Mouse (Mus musculus) heart, embryonic 15.5 days (tissue): ENCODE results near the gene Ppp1r1a. TPM values are rescaled to one million over a fixed set of nuclear protein-coding genes. Genes with fewer than 3 reads are reported as not detected.

Experiments
- ATAC-seq: fragments of 200-750 bp; cut with Nextera tagmentation; replicated peaks from 2 replicates; pipeline ENCODE4 v1.8.0; 2017; ENCODE audit warnings: low read depth, moderate TSS enrichment; ENCODE audit not compliant: insufficient number of reproducible peaks, insufficient read depth, low FRiP score
- H3K27ac ChIP-seq: fragments of 300-500 bp; sonication (generic); 2 replicates; pipeline ENCODE4 v1.5.1; 2015; ENCODE audit warnings: mild to moderate bottlenecking, inconsistent platforms
- H3K27me3 ChIP-seq: fragments of 300-500 bp; sonication (generic); 2 replicates; pipeline ENCODE4 v1.6.1; 2015; ENCODE audit warnings: inconsistent platforms
- H3K36me3 ChIP-seq: fragments of 300-500 bp; sonication (generic); 2 replicates; pipeline ENCODE4 v1.6.1; 2015; ENCODE audit warnings: mild to moderate bottlenecking, inconsistent platforms
- H3K4me1 ChIP-seq: fragments of 300-500 bp; sonication (generic); replicated peaks from 2 replicates; pipeline ENCODE4 v1.6.1; 2015; ENCODE audit warnings: inconsistent platforms
- H3K4me2 ChIP-seq: fragments of 300-500 bp; sonication (generic); 2 replicates; pipeline ENCODE4 v1.6.1; 2015; ENCODE audit warnings: inconsistent platforms, mild to moderate bottlenecking, moderate library complexity
- H3K4me3 ChIP-seq: fragments of 300-500 bp; sonication (generic); 2 replicates; pipeline ENCODE4 v1.5.1; 2015; ENCODE audit warnings: mild to moderate bottlenecking, inconsistent platforms
- H3K9ac ChIP-seq: fragments of 300-500 bp; sonication (generic); 2 replicates; pipeline ENCODE4 v1.6.1; 2015; ENCODE audit warnings: mild to moderate bottlenecking, inconsistent platforms
- H3K9me3 ChIP-seq: fragments of 300-500 bp; sonication (generic); replicated peaks from 2 replicates; pipeline ENCODE4 v1.6.1; 2016; ENCODE audit warnings: inconsistent platforms
- WGBS: fragments of 180-500 bp; shearing (Covaris S2); methylation state at CpG from one replicate; pipeline ENCODE4 v1.1.7; 2015; ENCODE audit warnings: mixed read lengths; 5-methylcytosine and 5-hydroxymethylcytosine counted together
- polyA plus RNA-seq: library from polyadenylated mRNA; unstranded; fragments of >200 nt; fragmentation: Nextera tagmentation; extraction: Ambion mirVana; gene quantifications from 2 replicates; pipeline ENCODE4 v1.2.1, GENCODE M21; 2015

Ppp1r1a gene
- polyA plus RNA-seq, 1 experiment from 2014 or later: 62.0 TPM

GRCm38 (mm10) chr15:103513621-103514031 lies 24.2 kb downstream of the Ppp1r1a start:
- no peak overlapping the region for H3K9ac ChIP-seq
- no peak for ATAC-seq
- H3K4me1 ChIP-seq: peaks cover 21% of the 10 kb centered on the region
- peak overlapping the region; percentile 43 for H3K4me3 ChIP-seq
- H3K27me3 ChIP-seq: no peaks in the 10 kb centered on the region
- 13% methylated on average over 7 of the region's 7 CpGs for WGBS
- H3K36me3 ChIP-seq: no peaks in the 10 kb centered on the region
- no peak overlapping the region for H3K27ac ChIP-seq
- H3K9me3 ChIP-seq: no peaks in the 10 kb centered on the region
- peak overlapping the region; percentile 62 for H3K4me2 ChIP-seq

DNA sequence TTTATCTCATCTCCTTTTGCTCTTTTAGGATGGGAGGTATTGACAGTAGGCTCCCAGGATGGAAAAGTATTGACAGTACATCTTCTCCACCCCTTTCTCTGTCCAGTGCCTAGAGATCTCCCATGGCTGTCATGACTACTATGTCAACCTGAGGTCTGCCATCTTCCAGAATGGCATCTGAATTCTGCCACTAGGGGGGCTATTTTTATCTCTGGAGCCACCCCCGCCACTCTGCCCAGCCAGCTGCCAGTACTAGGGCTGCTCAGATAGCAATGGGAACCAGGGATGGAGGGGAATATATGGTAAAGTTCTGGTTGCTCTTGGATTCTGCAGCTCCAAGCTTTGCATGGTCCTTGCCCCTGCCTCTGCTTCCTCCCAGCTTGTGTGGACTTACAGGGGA lies 26.2 kb downstream of the Ppp1r1a start:
- Histone ChIP-seq H3K4me2 (no peak overlapping the region), H3K4me1 (peaks cover 18% of the 10 kb centered on the region), H3K9me3 (no peaks in the 10 kb centered on the region), H3K27ac (no peak overlapping the region), H3K4me3 (no peak overlapping the region), H3K36me3 (no peaks in the 10 kb centered on the region), H3K27me3 (no peaks in the 10 kb centered on the region), H3K9ac (no peak overlapping the region)
- no peak for ATAC-seq
- 52% methylated on average over 1 of the region's 1 CpGs for WGBS

DNA sequence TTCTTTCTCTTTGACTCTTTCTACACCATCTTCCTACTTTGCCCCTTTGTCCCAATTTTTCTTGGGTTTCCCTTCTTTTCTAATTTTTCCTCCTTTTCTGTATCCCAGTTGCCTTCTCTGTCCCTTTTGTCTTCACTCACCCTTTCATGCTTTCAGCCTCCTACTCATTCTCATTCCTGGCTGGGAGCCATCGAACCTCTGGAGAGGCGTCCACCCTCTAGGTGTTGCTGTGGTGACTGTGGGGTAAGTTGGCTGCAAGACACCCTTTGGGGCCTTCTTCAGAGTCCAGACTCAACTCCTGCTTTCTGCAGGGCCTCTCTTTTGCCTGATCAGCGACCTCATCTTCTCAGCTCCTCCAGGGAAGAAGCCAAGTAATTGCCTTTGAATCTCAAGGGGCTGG lies 28.5 kb downstream of the Ppp1r1a start:
- Histone ChIP-seq H3K9me3 (no peaks in the 10 kb centered on the region), H3K36me3 (no peaks in the 10 kb centered on the region), H3K9ac (no peak overlapping the region), H3K4me1 (peaks cover 10% of the 10 kb centered on the region), H3K4me3 (no peak overlapping the region), H3K27ac (no peak overlapping the region), H3K4me2 (no peak overlapping the region), H3K27me3 (peaks cover 9% of the 10 kb centered on the region; the same call in 1 of the 2 replicates)
- no peak for ATAC-seq
- 42% methylated on average over 3 of the region's 3 CpGs for WGBS

DNA sequence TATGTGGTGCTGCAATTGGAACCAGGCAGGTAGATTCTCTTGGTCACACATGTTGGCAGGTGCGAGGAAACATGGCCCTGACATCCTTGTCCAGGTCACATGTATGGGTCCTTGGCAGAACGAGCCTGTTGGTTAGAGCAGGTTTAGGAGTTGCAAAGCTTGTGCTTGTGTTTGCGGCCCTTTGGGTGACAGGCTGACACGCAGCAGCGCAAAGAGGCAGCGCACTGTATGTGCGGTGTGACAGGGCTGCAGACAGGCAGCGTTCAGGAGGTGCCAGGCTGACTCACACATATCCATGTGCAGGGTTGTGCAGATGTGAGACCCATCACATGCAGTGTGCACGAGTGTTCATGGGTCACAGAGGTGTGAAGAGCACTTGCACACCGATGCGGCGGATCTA lies 34.1 kb downstream of the Ppp1r1a start:
- H3K9ac ChIP-seq: peak overlapping the region; percentile 57

DNA sequence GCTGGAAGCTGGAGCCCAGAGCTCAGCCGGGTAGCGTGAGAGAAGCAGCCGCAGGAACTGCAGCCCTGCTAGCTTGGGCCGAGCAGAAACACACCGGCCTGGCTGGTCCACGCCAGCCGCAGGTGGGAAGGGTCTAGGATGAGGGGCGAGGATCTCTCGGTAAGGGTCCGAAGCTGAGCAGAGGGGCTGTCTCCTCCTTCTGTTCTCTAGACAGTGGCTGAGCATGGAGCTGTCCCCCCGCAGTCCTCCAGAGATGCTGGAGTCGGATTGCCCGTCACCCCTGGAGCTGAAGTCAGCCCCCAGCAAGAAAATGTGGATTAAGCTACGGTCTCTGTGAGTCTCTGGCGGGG lies 34.6 kb downstream of the Ppp1r1a start:
- ATAC-seq: no peak; the same call in 1 of the 2 replicates
- peak overlapping the region; percentile 57 for H3K9ac ChIP-seq
- 2% methylated on average over 15 of the region's 15 CpGs for WGBS
- H3K4me3 ChIP-seq: peak overlapping the region; percentile 59
- H3K9me3 ChIP-seq: no peaks in the 10 kb centered on the region
- no peak overlapping the region for H3K27ac ChIP-seq
- H3K36me3 ChIP-seq: no peaks in the 10 kb centered on the region
- H3K4me2 ChIP-seq: peak overlapping the region; percentile 96
- peaks cover 27% of the 10 kb centered on the region for H3K27me3 ChIP-seq
- peaks cover 5% of the 10 kb centered on the region for H3K4me1 ChIP-seq

More for the DNA sequence above, 34.1 kb downstream of the Ppp1r1a start:
- peaks cover 5% of the 10 kb centered on the region for H3K4me1 ChIP-seq
- no peaks in the 10 kb centered on the region for H3K9me3 ChIP-seq
- H3K27me3 ChIP-seq: peaks cover 27% of the 10 kb centered on the region
- H3K27ac ChIP-seq: no peak overlapping the region
- H3K36me3 ChIP-seq: no peaks in the 10 kb centered on the region
- 44% methylated on average over 12 of the region's 12 CpGs for WGBS
- peak overlapping the region; percentile 96 for H3K4me2 ChIP-seq
- H3K4me3 ChIP-seq: peak overlapping the region; percentile 59
- ATAC-seq: no peak

DNA sequence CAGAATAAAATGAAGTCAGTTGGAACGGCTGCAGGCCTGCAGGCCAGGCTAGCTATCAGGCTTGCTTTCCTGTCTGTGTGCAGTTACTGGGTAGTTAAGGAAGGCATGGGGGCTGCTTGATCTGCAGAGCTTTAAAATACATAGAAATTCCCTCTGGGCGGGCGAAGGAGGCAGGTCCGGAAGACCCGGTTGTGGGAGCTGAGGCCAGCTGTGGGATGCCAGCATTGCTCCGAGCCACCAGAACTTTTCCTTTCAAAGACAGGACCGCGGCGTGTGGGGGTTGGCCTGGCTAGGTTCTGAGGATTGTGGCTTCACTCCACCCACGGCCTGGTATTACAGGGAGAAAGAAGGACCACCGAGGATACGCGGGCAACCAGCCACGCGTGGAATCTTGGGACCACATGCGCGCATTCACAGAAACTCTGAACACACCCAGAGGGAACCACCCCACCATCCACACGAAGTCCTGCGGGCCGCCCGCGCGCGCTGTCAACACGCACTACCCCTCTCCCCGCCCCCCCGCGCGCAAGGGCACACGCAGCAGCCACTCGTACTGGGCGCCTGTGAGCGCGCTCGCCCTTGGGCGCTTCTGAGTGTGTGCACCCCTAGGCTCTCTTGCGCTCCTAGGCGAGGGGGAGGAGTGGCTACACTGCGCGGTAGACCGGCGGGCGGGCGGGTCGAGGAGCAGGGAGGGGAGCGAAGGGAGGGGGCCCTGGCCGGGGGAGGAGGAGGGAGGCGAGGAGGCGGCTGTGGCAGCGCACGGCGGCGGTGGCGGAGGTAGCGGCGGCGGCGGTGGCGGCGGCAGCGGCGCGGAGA lies 35.2 kb downstream of the Ppp1r1a start, which contains the start of gene Pde1b:
Gene Pde1b (plus strand): TSS at position 600 of the 816 bp plus-strand sequence.
- Histone ChIP-seq H3K4me2 (peak within 1 kb of the TSS; percentile 96), H3K27me3 (peaks cover 27% of the 10 kb centered on the region), H3K9ac (peak within 1 kb of the TSS; percentile 57), H3K9me3 (no peaks in the 10 kb centered on the region), H3K36me3 (no peaks in the 10 kb centered on the region), H3K27ac (no peak within 1 kb of the TSS; the same call in 1 of the 2 replicates), H3K4me1 (peaks cover 5% of the 10 kb centered on the region), H3K4me3 (peak within 1 kb of the TSS; percentile 59)
- whole genome bisulfite sequencing: 1% methylated on average over 61 of the region's 63 CpGs
- ATAC-seq: peak; percentile 90

DNA sequence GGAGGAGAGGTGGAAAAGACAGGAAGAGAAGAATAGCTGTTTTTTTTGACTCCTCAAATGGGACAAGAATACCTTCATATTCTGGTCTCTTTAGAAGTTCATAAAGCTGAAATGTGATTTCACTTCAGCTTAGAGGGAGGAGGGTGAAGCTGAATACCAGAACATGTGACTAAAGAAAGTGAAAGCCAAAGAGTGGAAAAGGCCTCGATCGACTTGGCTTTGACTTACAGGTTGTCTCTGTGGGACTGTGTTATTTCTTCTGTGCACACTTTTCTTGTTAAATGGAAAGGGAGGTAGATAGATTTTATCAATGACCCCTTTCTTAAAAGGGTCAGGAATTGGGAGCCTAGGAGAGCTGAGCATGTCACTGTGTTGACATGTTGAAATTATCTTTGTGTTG lies 36.6 kb downstream of the Ppp1r1a start:
- Histone ChIP-seq H3K4me2 (no peak overlapping the region), H3K27me3 (peaks cover 27% of the 10 kb centered on the region), H3K4me3 (no peak overlapping the region), H3K9me3 (no peaks in the 10 kb centered on the region), H3K27ac (no peak overlapping the region), H3K9ac (no peak overlapping the region), H3K4me1 (peaks cover 5% of the 10 kb centered on the region), H3K36me3 (no peaks in the 10 kb centered on the region)
- no peak for ATAC-seq
- WGBS: 45% methylated on average over 2 of the region's 2 CpGs

DNA sequence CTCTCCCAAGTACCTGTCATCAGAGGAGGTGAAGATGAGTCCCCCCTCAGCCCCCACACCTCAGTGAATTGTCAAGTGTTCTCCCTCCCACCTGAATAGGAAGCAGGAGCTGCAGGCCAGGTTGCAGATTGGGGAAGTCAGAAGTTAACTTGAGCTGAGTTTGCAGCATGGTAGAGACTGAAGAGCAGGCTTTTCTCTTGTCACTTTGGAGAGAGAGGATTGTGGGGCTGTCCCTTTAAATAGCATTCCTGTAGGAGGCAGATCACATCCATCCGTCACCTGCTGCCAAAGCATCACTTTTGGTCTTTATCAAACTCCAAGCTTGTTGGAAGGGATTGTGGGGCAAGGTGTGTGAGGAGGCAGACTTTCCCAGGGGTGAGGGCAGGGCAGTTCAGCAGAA lies 37.1 kb downstream of the Ppp1r1a start:
- Histone ChIP-seq H3K9me3 (no peaks in the 10 kb centered on the region), H3K4me2 (no peak overlapping the region), H3K27ac (no peak overlapping the region), H3K9ac (no peak overlapping the region), H3K36me3 (no peaks in the 10 kb centered on the region), H3K4me3 (no peak overlapping the region), H3K27me3 (peaks cover 27% of the 10 kb centered on the region), H3K4me1 (peaks cover 5% of the 10 kb centered on the region)
- ATAC-seq: no peak
- WGBS: 67% methylated on average over 1 of the region's 1 CpGs

- Histone ChIP-seq H3K9me3 (no peaks in the 10 kb centered on the region), H3K4me1 (peaks cover 5% of the 10 kb centered on the region), H3K4me3 (no peak overlapping the region), H3K9ac (no peak overlapping the region), H3K4me2 (no peak overlapping the region), H3K36me3 (no peaks in the 10 kb centered on the region), H3K27ac (no peak overlapping the region), H3K27me3 (peaks cover 8% of the 10 kb centered on the region; the same call in 1 of the 2 replicates)
- 43% methylated on average over 3 of the region's 3 CpGs for WGBS
- no peak for ATAC-seq
These were observed 39.6 kb downstream of the Ppp1r1a start for GRCm38 (mm10) chr15:103498157-103498556.

GRCm38 (mm10) chr15:103496204-103497140 lies 41.3 kb downstream of the Ppp1r1a start:
- peaks cover 7% of the 10 kb centered on the region; the same call in 1 of the 2 replicates for H3K27me3 ChIP-seq
- 74% methylated on average over 10 of the region's 10 CpGs for WGBS
- ATAC-seq: no peak
- H3K9me3 ChIP-seq: no peaks in the 10 kb centered on the region
- H3K36me3 ChIP-seq: no peaks in the 10 kb centered on the region
- no peak overlapping the region for H3K4me2 ChIP-seq
- H3K9ac ChIP-seq: no peak overlapping the region
- no peak overlapping the region for H3K4me3 ChIP-seq
- H3K27ac ChIP-seq: no peak overlapping the region
- no peaks in the 10 kb centered on the region for H3K4me1 ChIP-seq

DNA sequence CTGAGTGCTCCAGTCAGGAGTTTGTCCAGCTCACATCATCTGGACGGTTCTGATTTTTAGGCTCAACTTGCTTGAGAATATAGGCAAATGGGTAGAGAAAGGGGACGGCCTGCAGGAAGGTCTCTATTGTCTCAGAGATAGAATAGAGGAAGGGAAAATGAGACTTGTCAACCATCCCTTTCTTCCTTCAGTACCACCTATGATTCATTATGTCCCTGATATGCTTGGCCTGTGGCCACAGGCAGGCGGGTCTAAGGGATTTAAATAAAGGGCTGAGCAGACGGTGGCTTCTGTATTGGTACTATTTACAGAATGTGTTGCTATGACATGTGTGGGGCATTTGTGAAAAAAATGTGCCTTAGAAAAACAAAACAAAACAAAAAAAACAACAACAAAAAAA lies 49.5 kb downstream of the Ppp1r1a start:
- ATAC-seq: no peak
- no peak overlapping the region for H3K4me2 ChIP-seq
- H3K9me3 ChIP-seq: no peaks in the 10 kb centered on the region
- no peak overlapping the region for H3K9ac ChIP-seq
- no peak overlapping the region for H3K27ac ChIP-seq
- no peaks in the 10 kb centered on the region for H3K27me3 ChIP-seq
- WGBS: 45% methylated on average over 4 of the region's 4 CpGs
- H3K4me3 ChIP-seq: no peak overlapping the region
- no peaks in the 10 kb centered on the region for H3K36me3 ChIP-seq
- 0 out of 2 replicates have a peak, but pooled peaks cover 3% of the 10 kb centered on the region for H3K4me1 ChIP-seq
